Mouse (Mus musculus) WW6 (cell line): ENCODE results near the gene Mb21d2.

Source experiments
- DNase-seq: peaks from one replicate; pipeline ENCODE4 v3.0.0-alpha.2; 2013; ENCODE audit warnings: low read depth, low spot score

Gene Mb21d2

GRCm38 (mm10) chr16:28928815-28929685 lies at the start of gene Mb21d2:
TSS of gene Mb21d2 (minus strand) at chr16:28929673.
- no peak for DNase-seq

GRCm38 (mm10) chr16:28966236-28966635 lies 36.8 kb upstream of the Mb21d2 start:
- no peak for DNase-seq

- DNase-seq: no peak
Observed at GRCm38 (mm10) chr16:28964048-28964447, 34.6 kb upstream of the Mb21d2 start.

GRCm38 (mm10) chr16:28962987-28963386 lies 33.5 kb upstream of the Mb21d2 start:
- DNase-seq: no peak

- no peak for DNase-seq
Observed at GRCm38 (mm10) chr16:28949810-28950209, 20.3 kb upstream of the Mb21d2 start.

- no peak for DNase-seq
Observed at GRCm38 (mm10) chr16:28943254-28943653, 13.8 kb upstream of the Mb21d2 start.

GRCm38 (mm10) chr16:28936181-28936792 lies 6.8 kb upstream of the Mb21d2 start:
- DNase-seq: no peak

- no peak for DNase-seq
Observed at GRCm38 (mm10) chr16:28935701-28936100, 6.2 kb upstream of the Mb21d2 start.

GRCm38 (mm10) chr16:28931213-28931612 lies 1.7 kb upstream of the Mb21d2 start:
- no peak for DNase-seq

GRCm38 (mm10) chr16:28930426-28930825 lies 953 bp upstream of the Mb21d2 start:
- DNase-seq: no peak

- DNase-seq: no peak
Observed at GRCm38 (mm10) chr16:28929686-28930291, 316 bp upstream of the Mb21d2 start.

GRCm38 (mm10) chr16:28928466-28928814 lies 1.0 kb downstream of the Mb21d2 start:
- DNase-seq: no peak

GRCm38 (mm10) chr16:28927381-28927780 lies 2.1 kb downstream of the Mb21d2 start:
- DNase-seq: no peak

- no peak for DNase-seq
Observed at GRCm38 (mm10) chr16:28919320-28919885, 10.1 kb downstream of the Mb21d2 start.

- no peak for DNase-seq
Observed at GRCm38 (mm10) chr16:28915362-28915761, 14.1 kb downstream of the Mb21d2 start.

- DNase-seq: no peak
Observed at GRCm38 (mm10) chr16:28914709-28915108, 14.8 kb downstream of the Mb21d2 start.

GRCm38 (mm10) chr16:28911414-28912050 lies 17.9 kb downstream of the Mb21d2 start:
- no peak for DNase-seq

- DNase-seq: no peak
Observed at GRCm38 (mm10) chr16:28906370-28907275, 22.9 kb downstream of the Mb21d2 start.

- no peak for DNase-seq
Observed at GRCm38 (mm10) chr16:28905567-28906289, 23.7 kb downstream of the Mb21d2 start.
